Mouse (Mus musculus) ovary, postnatal 14 days (tissue): Measurements from ENCODE around the gene Abcf3.

Experiments used
- DNase-seq: peaks from one replicate; pipeline ENCODE4 v3.0.0; 2022; ENCODE audit warnings: low spot score

Gene Abcf3

GRCm38 (mm10) chr16:20548096-20548948, at the start of gene Abcf3:
TSS of gene Abcf3 (plus strand) at chr16:20548577.
- peak; percentile 93 for DNase-seq

- peak; percentile 83 for DNase-seq
Measured at GRCm38 (mm10) chr16:20498677-20499475, 49.5 kb upstream of the Abcf3 start, which contains the start of gene Eif2b5. TSS of gene Eif2b5 (plus strand) at chr16:20498817.

DNA sequence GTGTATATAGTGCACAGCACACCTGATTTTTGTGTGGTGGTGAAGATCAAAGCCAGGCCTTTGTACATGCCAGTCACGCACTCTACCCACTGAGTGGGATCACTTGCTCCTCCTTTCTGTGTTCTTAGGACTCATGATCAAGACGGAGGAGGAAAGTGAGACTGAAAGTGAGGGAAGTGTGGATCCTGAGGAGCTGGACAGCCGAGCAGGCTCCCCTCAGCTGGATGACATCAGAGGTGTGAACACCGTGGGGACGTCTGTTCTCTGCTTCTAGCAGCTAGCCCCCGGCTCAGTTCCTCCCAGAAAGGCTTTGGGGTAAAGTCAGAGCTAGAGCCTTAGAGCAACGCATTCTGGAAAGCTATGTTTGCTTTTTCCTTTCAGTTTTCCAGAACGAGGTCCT, 42.4 kb upstream of the Abcf3 start:
- no peak for DNase-seq

DNA sequence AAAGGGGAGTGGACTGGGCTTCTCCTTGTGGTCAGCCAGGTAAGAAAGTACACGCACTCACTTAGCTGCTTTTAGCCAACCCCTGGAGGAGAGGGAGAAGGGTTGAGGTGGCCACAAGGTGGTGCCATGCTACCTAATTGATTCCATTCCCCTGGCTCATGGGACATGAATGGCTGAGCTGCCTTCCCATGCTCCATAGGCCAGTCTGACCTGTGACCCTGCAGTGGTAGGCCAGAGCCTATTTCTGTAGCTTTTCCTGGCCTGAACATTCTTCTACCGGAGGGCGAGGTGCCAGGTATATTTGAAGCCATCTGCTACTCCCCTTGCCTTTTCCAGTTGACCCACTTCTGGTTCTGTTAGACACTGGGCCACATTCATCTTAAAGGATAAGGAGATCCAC, 39.0 kb upstream of the Abcf3 start:
- DNase-seq, result no peak

DNA sequence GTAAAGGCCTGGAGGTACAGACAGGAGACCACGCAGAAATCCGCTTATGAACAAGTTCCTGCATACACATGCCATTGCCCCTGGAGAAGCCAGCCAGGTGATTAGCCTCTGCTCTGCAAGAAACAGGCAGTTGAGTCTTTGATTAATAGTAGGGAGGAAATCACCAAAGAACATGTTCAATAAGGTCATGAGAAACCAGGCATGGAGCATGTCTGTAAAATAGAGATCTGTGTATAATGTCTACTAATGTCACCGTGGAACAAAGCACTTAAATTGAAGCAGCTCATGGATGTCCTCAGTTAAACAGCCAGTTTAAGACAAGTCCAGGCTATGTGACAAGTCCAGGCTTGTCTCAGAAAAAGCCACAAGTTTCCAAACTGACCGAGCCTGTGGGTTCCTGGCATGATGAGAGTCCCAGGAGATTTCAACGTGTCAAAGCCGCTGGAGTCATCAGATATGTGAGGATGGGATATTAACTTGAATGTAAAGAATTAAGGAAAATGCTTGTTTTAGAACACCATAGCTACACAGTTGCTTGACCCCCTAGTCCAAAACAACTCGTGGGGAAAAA, 37.0 kb upstream of the Abcf3 start:
- no peak for DNase-seq

DNA sequence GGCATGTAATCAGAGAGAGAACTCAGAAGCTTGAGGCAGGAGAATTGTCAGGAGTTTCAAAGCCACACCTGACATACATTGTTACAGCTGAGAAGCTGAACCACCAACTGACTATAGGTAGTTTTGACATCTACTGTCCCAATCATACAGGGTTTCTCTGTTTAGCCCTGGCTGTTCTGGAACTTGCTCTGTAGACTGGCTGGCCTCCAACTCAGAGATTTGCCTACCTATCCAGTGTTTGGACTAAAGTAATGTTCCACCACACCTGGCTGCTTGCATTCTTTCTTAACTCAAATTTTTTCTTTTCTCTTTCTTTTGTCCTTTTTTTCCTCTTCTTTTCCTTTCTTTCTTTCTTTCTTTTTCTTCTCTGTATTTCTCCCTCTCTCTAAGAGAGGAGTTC, 32.3 kb upstream of the Abcf3 start:
- no peak for DNase-seq

DNA sequence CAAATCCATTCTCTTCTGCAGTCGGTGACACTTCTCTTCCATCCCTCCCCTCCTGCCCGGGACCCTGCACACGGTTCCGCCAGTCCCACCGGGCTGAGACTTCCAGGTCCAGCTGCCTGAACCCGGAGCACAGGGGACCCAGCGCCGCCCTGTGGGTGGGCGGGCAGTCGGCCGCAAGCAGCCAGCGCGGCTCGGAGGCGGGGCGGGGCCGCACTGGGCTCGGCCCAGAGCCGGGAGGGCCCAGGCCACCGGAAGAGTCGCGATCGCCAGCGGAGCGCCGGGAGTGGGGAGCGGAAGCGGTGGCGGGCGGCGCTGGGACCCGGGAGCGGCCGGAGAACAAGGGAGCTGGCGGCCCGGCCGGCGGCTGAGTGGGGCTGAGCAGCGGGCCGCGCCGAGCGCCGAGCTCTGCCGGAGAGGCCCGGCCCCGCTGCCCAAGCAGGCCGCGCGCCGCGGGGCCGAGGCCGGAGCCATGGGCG, 31.6 kb upstream of the Abcf3 start, which contains the start of gene Dvl3:
Dvl3 (plus strand) TSS at position 257 of the 476 bp plus-strand sequence.
- DNase-seq, result peak; percentile 89

DNA sequence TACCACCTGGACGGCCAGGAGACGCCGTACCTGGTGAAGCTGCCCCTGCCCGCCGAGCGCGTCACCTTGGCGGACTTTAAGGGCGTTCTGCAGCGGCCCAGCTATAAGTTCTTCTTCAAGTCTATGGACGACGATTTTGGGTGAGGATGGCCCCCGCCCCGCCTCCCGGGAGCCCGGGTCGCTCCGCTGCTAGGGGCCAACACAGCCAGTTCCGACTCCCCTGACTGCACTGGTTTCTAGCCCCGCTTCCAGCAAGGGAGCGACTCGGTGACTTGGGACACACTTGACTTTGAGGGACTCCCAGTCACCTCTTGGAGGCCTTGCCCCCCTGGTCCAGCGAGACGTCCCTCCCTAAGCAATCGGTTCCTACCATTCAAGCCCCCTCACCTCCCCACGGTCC, 31.2 kb upstream of the Abcf3 start:
- no peak for DNase-seq

GRCm38 (mm10) chr16:20517701-20518374, 30.5 kb upstream of the Abcf3 start:
- no peak for DNase-seq

- DNase-seq, result no peak
Measured at GRCm38 (mm10) chr16:20523886-20524285, 24.5 kb upstream of the Abcf3 start.

GRCm38 (mm10) chr16:20528779-20529178, 19.6 kb upstream of the Abcf3 start:
- no peak for DNase-seq

DNA sequence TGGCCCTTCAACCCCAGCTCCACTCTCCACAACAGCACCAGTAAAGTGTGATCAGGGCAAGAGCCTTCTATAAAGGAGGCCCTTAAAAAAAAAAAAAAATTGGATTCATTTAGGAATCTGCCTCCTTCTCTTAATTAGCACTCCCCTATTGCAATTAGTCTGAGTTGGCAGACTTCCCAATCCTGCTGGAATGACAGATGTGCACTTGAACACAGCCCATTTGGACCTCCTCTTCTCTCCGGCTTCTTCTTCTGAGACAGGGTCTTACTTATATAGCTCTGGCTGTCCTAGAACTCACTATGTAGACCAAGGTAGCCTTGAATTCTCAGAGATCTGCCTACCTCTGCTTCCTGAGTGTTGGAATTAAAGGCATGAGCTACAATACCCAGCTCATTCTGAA, 19.0 kb upstream of the Abcf3 start:
- no peak for DNase-seq

DNA sequence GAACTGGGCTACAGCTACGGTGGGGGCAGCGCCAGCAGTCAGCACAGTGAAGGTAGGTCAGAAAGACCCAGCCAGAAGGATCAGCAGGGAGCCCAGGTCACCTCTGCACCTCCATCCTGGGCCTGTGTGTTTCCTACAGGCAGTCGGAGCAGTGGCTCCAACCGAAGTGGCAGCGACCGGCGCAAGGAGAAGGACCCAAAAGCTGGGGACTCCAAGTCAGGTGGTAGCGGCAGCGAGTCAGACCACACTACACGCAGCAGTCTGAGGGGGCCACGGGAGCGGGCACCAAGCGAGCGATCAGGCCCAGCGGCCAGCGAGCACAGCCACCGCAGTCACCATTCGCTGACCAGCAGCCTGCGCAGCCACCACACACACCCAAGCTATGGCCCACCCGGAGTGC, 17.4 kb upstream of the Abcf3 start:
- DNase-seq, result no peak

GRCm38 (mm10) chr16:20534617-20535295, 13.6 kb upstream of the Abcf3 start:
- DNase-seq, result no peak

GRCm38 (mm10) chr16:20535296-20536080, 12.9 kb upstream of the Abcf3 start, which contains the start of gene Ap2m1:
TSS of gene Ap2m1 (plus strand) at chr16:20535478.
- DNase-seq, result peak; percentile 81

- no peak for DNase-seq
Measured at GRCm38 (mm10) chr16:20536081-20536665, 12.2 kb upstream of the Abcf3 start.

- DNase-seq, result no peak
Measured at GRCm38 (mm10) chr16:20537071-20537471, 11.3 kb upstream of the Abcf3 start.

DNA sequence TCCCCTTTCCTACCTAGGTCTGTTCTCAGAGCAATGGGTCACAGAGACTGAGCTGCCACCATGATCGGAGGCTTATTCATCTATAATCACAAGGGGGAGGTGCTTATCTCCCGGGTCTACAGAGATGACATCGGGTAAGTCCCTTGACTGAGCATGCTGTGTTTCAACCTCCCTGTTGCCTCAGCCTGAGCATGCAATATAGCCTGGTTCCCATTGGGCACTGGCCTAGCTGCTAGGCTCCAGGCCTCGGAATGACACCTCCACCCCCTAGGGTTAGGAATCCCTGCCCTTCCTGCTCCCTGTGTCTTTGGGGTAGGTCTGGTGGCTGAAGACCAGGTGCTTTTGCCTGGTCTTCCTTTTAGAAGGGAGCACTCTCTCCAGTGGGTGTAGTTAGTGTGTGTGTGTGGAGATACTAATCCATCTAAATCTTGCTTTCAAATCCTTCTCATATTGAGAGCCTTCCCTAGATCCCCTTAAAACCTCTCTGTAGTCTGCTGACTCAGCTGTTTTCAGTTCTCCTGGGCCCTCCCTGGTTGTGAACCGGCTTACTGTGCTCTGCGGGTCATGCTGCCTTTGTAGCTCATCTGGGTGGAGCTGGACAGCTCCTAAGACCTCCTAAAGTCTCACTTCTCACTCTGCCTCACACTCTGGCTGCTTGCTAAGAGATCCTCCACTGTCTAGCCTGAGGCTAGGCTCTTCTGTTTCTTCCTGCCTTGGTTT, 10.6 kb upstream of the Abcf3 start:
- DNase-seq, result no peak

GRCm38 (mm10) chr16:20539649-20540048, 8.7 kb upstream of the Abcf3 start:
- DNase-seq, result no peak
